47 mouse cellular contexts compared by ENCODE assay signal in genomic region chr5:151662207-151662606, GRCm38 (mm10). TPM values are rescaled to one million over a fixed set of nuclear protein-coding genes. Genes with fewer than 3 reads are reported as not detected.
"Had no signal": no experiment of that assay in that cellular context is flagged by ENCODE, and none has a peak within 500 bp of the region (broad histone marks: within the 10 kb centered on the region; RNA-seq: fewer than 3 reads in every experiment).

No protein-coding gene starts in this region.

- H3K4me3 ChIP-seq: heart, embryonic 10.5 days; heart, embryonic 12.5 days; heart, embryonic 13.5 days; heart, embryonic 15.5 days; hindbrain, embryonic 10.5 days; hindbrain, embryonic 12.5 days; hindbrain, embryonic 13.5 days; hindbrain, embryonic 15.5 days; intestine, embryonic 15.5 days; kidney, embryonic 15.5 days; layer of hippocampus, adult 2 months; left cerebral cortex, adult 2 months had no signal

- H3K4me1 ChIP-seq: heart, embryonic 10.5 days; heart, embryonic 12.5 days; heart, embryonic 13.5 days; heart, embryonic 15.5 days; hindbrain, embryonic 10.5 days; hindbrain, embryonic 12.5 days; hindbrain, embryonic 13.5 days; hindbrain, embryonic 15.5 days; intestine, embryonic 15.5 days; kidney, embryonic 15.5 days had no signal

- H3K27me3 ChIP-seq: heart, embryonic 12.5 days; heart, embryonic 13.5 days; heart, embryonic 15.5 days; hindbrain, embryonic 12.5 days; hindbrain, embryonic 13.5 days; hindbrain, embryonic 15.5 days; intestine, embryonic 15.5 days; kidney, embryonic 15.5 days had no signal

- H3K4me2 ChIP-seq: heart, embryonic 11.5 days; heart, embryonic 12.5 days; heart, embryonic 13.5 days; heart, embryonic 15.5 days; hindbrain, embryonic 12.5 days; hindbrain, embryonic 13.5 days; hindbrain, embryonic 15.5 days; intestine, embryonic 15.5 days; kidney, embryonic 15.5 days had no signal

- H3K27ac ChIP-seq: heart, embryonic 10.5 days; heart, embryonic 13.5 days; heart, embryonic 15.5 days; hindbrain, embryonic 10.5 days; hindbrain, embryonic 12.5 days; hindbrain, embryonic 13.5 days; hindbrain, embryonic 15.5 days; intestine, embryonic 15.5 days; kidney, embryonic 15.5 days; kidney, postnatal 0 days; layer of hippocampus, adult 2 months; left cerebral cortex, adult 2 months had no signal

- H3K36me3 ChIP-seq: heart, embryonic 10.5 days; heart, embryonic 12.5 days; heart, embryonic 13.5 days; heart, embryonic 15.5 days; hindbrain, embryonic 10.5 days; hindbrain, embryonic 12.5 days; hindbrain, embryonic 13.5 days; hindbrain, embryonic 15.5 days; intestine, embryonic 15.5 days; kidney, embryonic 15.5 days had no signal

- ATAC-seq: hindbrain, embryonic 16.5 days; inflammation-experienced regulatory T-cells, adult 6 months; intestine, embryonic 15.5 days; intestine, embryonic 16.5 days; intestine, postnatal 0 days had no signal

- DNase-seq: heart, postnatal 10 days; heart, postnatal 14 days; heart, postnatal 36 days; heart, postnatal 4 days; kidney, adult 11 months; kidney, adult 18-20 months; kidney, adult 2 months; kidney, adult 8-10 months; kidney, adult 9 months; kidney, postnatal 10 days; kidney, postnatal 14 days; kidney, postnatal 25 days; kidney, postnatal 36 days; kidney, postnatal 4 days; layer of hippocampus, adult 9-11 months; layer of hippocampus, postnatal 36 days had no signal

- H3K9me3 ChIP-seq: heart, embryonic 10.5 days; heart, embryonic 13.5 days; heart, embryonic 15.5 days; hindbrain, embryonic 12.5 days; hindbrain, embryonic 13.5 days; hindbrain, embryonic 15.5 days; intestine, embryonic 15.5 days; kidney, embryonic 15.5 days had no signal

- H3K9ac ChIP-seq: heart, embryonic 12.5 days; heart, embryonic 13.5 days; heart, embryonic 15.5 days; hindbrain, embryonic 12.5 days; hindbrain, embryonic 13.5 days; hindbrain, embryonic 15.5 days; intestine, embryonic 15.5 days; kidney, embryonic 15.5 days had no signal

RNA-seq across cellular contexts. Expression of gene Vmn2r18, which starts 56.4 kb away (rescaled TPM):
- total RNA-seq: heart, postnatal 10 days; heart, postnatal 14 days; heart, postnatal 25 days; heart, postnatal 36 days; heart, postnatal 4 days; hematopoietic stem cell, adult 5-6 weeks; layer of hippocampus, adult 18-20 months; layer of hippocampus, adult 2 months; layer of hippocampus, adult 8-10 months; layer of hippocampus, postnatal 10 days; layer of hippocampus, postnatal 14 days; layer of hippocampus, postnatal 25 days; layer of hippocampus, postnatal 36 days; left cerebral cortex, adult 18-20 months; left cerebral cortex, adult 2 months had no signal
- polyA plus RNA-seq: heart, embryonic 10.5 days; heart, embryonic 11.5 days; heart, embryonic 12.5 days; heart, embryonic 13.5 days; heart, embryonic 14.5 days; heart, embryonic 15.5 days; heart, embryonic 16.5 days; heart, postnatal 0 days; hindbrain, embryonic 15.5 days; inflammation-experienced regulatory T-cells, adult 6 months; intestine, embryonic 14.5 days; intestine, embryonic 16.5 days; intestine, postnatal 0 days; kidney, adult 2 months; large intestine, adult 2 months had no signal
